Mouse (Mus musculus) forebrain, postnatal 0 days (tissue): ENCODE measurements around the gene Bst2. TPM values are rescaled to one million over a fixed set of nuclear protein-coding genes. Genes with fewer than 3 reads are reported as not detected.
"Not testable (repeated sequence)": the region's sequence is repeated elsewhere in the genome, so short reads cannot be mapped to it uniquely, and the experiment has no call there.

ENCODE experiments used
- ATAC-seq: fragments of 200-750 bp; cut with Nextera tagmentation; 2 replicates; pipeline ENCODE4 v1.8.0; 2017; ENCODE audit warnings: mild to moderate bottlenecking, moderate library complexity
- DNase-seq: peaks from one replicate; pipeline ENCODE4 v3.0.0-alpha.2; 2015
- H3K27ac ChIP-seq: fragments of 300-500 bp; sonication (generic); 2 replicates; pipeline ENCODE4 v1.5.1; 2014; ENCODE audit warnings: low read depth, mild to moderate bottlenecking, antibody characterized with exemption, low read length, moderate library complexity, mixed read lengths
- H3K27me3 ChIP-seq: fragments of 300-500 bp; sonication (generic); 2 replicates; pipeline ENCODE4 v1.6.1; 2014; ENCODE audit warnings: mild to moderate bottlenecking, low read length, mixed read lengths; ENCODE audit not compliant: insufficient read depth
- H3K36me3 ChIP-seq: fragments of 300-500 bp; sonication (generic); 2 replicates; pipeline ENCODE4 v1.6.1; 2014; ENCODE audit warnings: mild to moderate bottlenecking, moderate library complexity; ENCODE audit not compliant: insufficient read depth
- H3K4me1 ChIP-seq: fragments of 300-500 bp; sonication (generic); 2 replicates; pipeline ENCODE4 v1.6.1; 2014; ENCODE audit warnings: antibody characterized with exemption; ENCODE audit not compliant: insufficient read depth
- H3K4me2 ChIP-seq: fragments of 300-500 bp; sonication (generic); 2 replicates; pipeline ENCODE4 v1.6.1; 2014; ENCODE audit warnings: low read depth, mild to moderate bottlenecking, moderate library complexity
- H3K4me3 ChIP-seq: fragments of 300-500 bp; sonication (generic); 2 replicates; pipeline ENCODE4 v1.5.1; 2014; ENCODE audit warnings: low read depth, low read length, mixed read lengths
- H3K9ac ChIP-seq: fragments of 300-500 bp; sonication (generic); 2 replicates; pipeline ENCODE4 v1.6.1; 2014; ENCODE audit warnings: mild to moderate bottlenecking
- H3K9me3 ChIP-seq: fragments of 300-500 bp; sonication (generic); 2 replicates; pipeline ENCODE4 v1.6.1; 2016; ENCODE audit warnings: low read length
- CTCF ChIP-seq: sonication (generic); IDR thresholded peaks from 2 replicates; pipeline ENCODE4 v1.5.1; 2016; ENCODE audit warnings: antibody characterized with exemption, control low read depth, low read depth
- WGBS: fragments of 180-500 bp; shearing (Covaris S2); extraction: QIAGEN DNeasy Blood & Tissue Kit; methylation state at CpG from one replicate; pipeline ENCODE4 v1.1.7; 2014; 5-methylcytosine and 5-hydroxymethylcytosine counted together
- polyA plus RNA-seq: library from polyadenylated mRNA; unstranded; fragments of >200 nt; fragmentation: Nextera tagmentation; extraction: Ambion mirVana; gene quantifications from 2 replicates; pipeline ENCODE4 v1.2.1, GENCODE M21; 2015
- total RNA-seq: library from RNA; depleted of rRNA; stranded (reverse); fragments of >200 nt; gene quantifications from 2 replicates; pipeline ENCODE4 v1.2.3, GENCODE M21; 2014

The Bst2 gene
- total and polyA plus RNA-seq, 2 experiments from 2014 or later: 17.8 to 19.3 TPM

GRCm38 (mm10) chr8:71519037-71519825 is 18.0 kb downstream of the Bst2 start:
- peak; percentile 63 for TF ChIP-seq CTCF
- H3K9me3 ChIP-seq, H3K27ac ChIP-seq, H3K9ac ChIP-seq, H3K4me3 ChIP-seq, H3K36me3 ChIP-seq, H3K4me1 ChIP-seq, H3K4me2 ChIP-seq, H3K27me3 ChIP-seq: not testable (repeated sequence)
- ATAC-seq (peak; percentile 38; the same call in 1 of the 2 replicates), DNase-seq (peak; percentile 73)
- WGBS: 40% methylated on average over 8 of the region's 10 CpGs

DNA sequence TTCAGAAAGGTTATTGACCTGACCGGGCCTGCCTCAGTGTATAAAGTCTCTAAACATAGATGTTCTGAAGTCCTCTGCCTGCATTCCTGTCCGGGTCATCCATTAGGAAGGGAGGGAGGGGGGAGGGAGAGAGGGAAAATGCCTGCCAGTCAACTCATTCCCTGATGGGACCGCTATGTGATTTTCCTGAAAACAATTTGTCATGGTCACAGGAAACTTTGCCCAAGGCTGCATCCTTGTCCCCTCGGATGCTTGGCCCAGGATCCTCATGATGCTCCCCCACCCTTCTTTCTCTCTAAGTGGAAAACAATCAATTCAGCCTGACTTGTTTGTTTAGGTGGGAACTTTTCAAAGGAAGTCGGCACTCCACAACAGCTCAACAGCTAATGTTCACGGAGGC is 20.5 kb downstream of the Bst2 start:
- no peaks in the 10 kb centered on the region for H3K36me3 ChIP-seq
- H3K4me1 ChIP-seq: no peaks in the 10 kb centered on the region
- no peaks in the 10 kb centered on the region; the same call in none of the 2 replicates for H3K27me3 ChIP-seq
- 42% methylated on average over 6 of the region's 6 CpGs for WGBS
- H3K9ac ChIP-seq: no peak overlapping the region
- H3K4me2 ChIP-seq: no peak overlapping the region
- no peak overlapping the region for H3K27ac ChIP-seq
- no peak for ATAC-seq
- TF ChIP-seq CTCF: no peak
- no peaks in the 10 kb centered on the region for H3K9me3 ChIP-seq
- DNase-seq: no peak
- no peak overlapping the region for H3K4me3 ChIP-seq

DNA sequence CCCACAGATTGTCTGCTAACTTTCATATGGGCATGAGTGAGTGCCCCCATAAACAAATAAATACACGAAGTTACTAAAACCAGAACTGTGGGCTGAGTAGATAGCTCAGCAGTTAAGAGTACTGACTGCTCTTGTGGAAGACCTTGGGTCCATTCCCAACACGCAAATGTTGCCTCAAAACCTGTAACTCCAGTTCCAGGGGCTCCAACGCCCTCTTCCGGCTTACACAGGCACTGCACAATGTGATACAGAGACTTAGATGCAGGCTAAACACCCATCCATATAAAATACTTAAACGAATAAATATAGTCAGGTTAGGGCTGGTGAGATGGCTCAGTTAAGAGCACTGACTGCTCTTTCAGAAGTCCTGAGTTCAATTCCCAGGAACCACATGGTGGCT is 22.2 kb downstream of the Bst2 start:
- H3K4me3 ChIP-seq: no peak overlapping the region
- no peaks in the 10 kb centered on the region for H3K4me1 ChIP-seq
- no peak for ATAC-seq

GRCm38 (mm10) chr8:71513018-71513754 is 24.1 kb downstream of the Bst2 start:
- H3K4me3 ChIP-seq: no peak overlapping the region
- ATAC-seq: no peak
- no peaks in the 10 kb centered on the region for H3K36me3 ChIP-seq
- DNase-seq: no peak
- no peaks in the 10 kb centered on the region for H3K9me3 ChIP-seq
- no peak overlapping the region for H3K4me2 ChIP-seq
- H3K27ac ChIP-seq: no peak overlapping the region
- 79% methylated on average over 14 of the region's 15 CpGs for WGBS
- no peak for TF ChIP-seq CTCF
- H3K27me3 ChIP-seq: peaks cover 7% of the 10 kb centered on the region
- H3K4me1 ChIP-seq: no peaks in the 10 kb centered on the region
- no peak overlapping the region for H3K9ac ChIP-seq

More for the DNA sequence above, 22.2 kb downstream of the Bst2 start:
- H3K9me3 ChIP-seq: no peaks in the 10 kb centered on the region
- WGBS: 75% methylated on average over 5 of the region's 5 CpGs
- no peak for DNase-seq
- no peak for TF ChIP-seq CTCF
- H3K9ac ChIP-seq: no peak overlapping the region
- no peak overlapping the region for H3K4me2 ChIP-seq
- no peak overlapping the region for H3K27ac ChIP-seq
- H3K27me3 ChIP-seq: no peaks in the 10 kb centered on the region; the same call in 1 of the 2 replicates
- no peaks in the 10 kb centered on the region for H3K36me3 ChIP-seq

GRCm38 (mm10) chr8:71511644-71512043 is 25.6 kb downstream of the Bst2 start, which contains the start of gene Plvap:
TSS of gene Plvap (minus strand) at chr8:71511752.
- no peaks in the 10 kb centered on the region for H3K4me1 ChIP-seq
- no peak for TF ChIP-seq CTCF
- H3K27ac ChIP-seq: no peak within 1 kb of the TSS
- H3K4me2 ChIP-seq: no peak within 1 kb of the TSS
- no peak within 1 kb of the TSS for H3K4me3 ChIP-seq
- no peak for DNase-seq
- H3K36me3 ChIP-seq: no peaks in the 10 kb centered on the region
- H3K9me3 ChIP-seq: no peaks in the 10 kb centered on the region
- WGBS: 77% methylated on average over 14 of the region's 14 CpGs
- H3K9ac ChIP-seq: no peak within 1 kb of the TSS
- H3K27me3 ChIP-seq: peaks cover 20% of the 10 kb centered on the region
- no peak for ATAC-seq

DNA sequence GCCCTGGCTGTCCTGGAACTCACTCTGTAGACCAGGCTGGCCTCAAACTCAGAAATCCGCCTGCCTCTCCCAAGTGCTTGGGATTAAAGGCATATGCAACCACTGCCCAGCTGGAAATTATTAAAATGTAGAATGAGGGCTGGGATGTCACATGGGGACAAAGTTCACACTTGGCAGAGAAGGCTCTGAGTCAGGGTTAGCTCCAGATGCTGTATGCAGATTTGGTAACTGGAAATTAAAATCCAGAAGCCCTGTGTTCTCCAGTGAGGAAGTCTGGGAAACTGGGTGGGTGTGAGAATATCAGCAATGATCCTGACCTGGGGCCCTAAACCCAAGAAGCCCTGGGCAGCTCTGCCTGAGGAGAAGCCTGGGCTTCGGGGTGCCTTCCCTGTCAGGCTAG is 27.9 kb downstream of the Bst2 start:
- Histone ChIP-seq H3K27ac (no peak overlapping the region), H3K9me3 (no peaks in the 10 kb centered on the region), H3K27me3 (peaks cover 32% of the 10 kb centered on the region), H3K4me1 (no peaks in the 10 kb centered on the region), H3K4me3 (no peak overlapping the region), H3K9ac (no peak overlapping the region), H3K36me3 (no peaks in the 10 kb centered on the region), H3K4me2 (no peak overlapping the region)
- 67% methylated on average over 2 of the region's 2 CpGs for WGBS
- ATAC-seq: no peak
- no peak for DNase-seq
- TF ChIP-seq CTCF: no peak

DNA sequence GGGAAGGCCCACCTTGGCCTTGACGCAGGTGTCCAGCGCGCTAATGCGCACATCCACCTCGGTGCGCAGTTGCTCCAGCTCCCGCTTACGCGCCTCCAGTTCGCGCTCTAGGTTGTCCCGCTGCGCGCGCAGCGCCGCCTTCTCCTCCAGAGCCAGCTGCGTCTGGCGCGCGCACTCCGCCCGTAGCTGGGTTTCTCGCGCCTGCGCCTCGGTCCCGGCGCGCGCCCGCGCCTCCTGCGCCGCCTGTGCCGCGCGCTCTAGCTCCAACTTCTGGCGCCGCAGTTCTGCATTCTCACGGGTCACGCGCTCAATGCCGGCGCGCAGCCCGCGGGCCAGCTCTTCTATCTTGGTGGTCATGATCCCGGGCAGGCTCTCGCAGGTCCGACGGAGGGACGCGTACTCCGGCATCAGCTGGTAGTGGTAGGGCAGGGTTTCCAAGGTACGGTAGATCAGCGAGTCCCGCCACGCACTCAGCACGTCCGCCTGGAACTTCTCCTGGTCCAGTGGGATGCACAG is 29.6 kb downstream of the Bst2 start:
- no peak for TF ChIP-seq CTCF
- WGBS: 2% methylated on average over 61 of the region's 61 CpGs

More for the DNA sequence above, 29.6 kb downstream of the Bst2 start:
- H3K27ac ChIP-seq: no peak overlapping the region
- H3K9me3 ChIP-seq: no peaks in the 10 kb centered on the region
- no peaks in the 10 kb centered on the region for H3K4me1 ChIP-seq
- H3K9ac ChIP-seq: peak overlapping the region; percentile 52
- peak overlapping the region; percentile 81 for H3K4me2 ChIP-seq
- no peaks in the 10 kb centered on the region for H3K36me3 ChIP-seq
- DNase-seq: peak; percentile 95
- H3K27me3 ChIP-seq: peaks cover 32% of the 10 kb centered on the region
- peak; percentile 91 for ATAC-seq
- peak overlapping the region; percentile 45 for H3K4me3 ChIP-seq
